Mouse (Mus musculus) lung, postnatal 0 days (tissue): ENCODE measurements at regions not wholly inside any gene's neighbourhood (a gene's known extent, or its start where the extent isn't known, plus 50 kb on each side); places are given as distances from the start of the nearest gene placed in this dataset.

Experiments
- CTCF ChIP-seq: IDR thresholded peaks from 2 replicates; pipeline ENCODE4 v1.5.1; 2016; ENCODE audit warnings: antibody characterized with exemption, mild to moderate bottlenecking
- EP300 ChIP-seq: IDR thresholded peaks from 2 replicates; pipeline ENCODE4 v1.6.1; 2016; ENCODE audit warnings: antibody characterized with exemption, mild to moderate bottlenecking, control low read depth

DNA sequence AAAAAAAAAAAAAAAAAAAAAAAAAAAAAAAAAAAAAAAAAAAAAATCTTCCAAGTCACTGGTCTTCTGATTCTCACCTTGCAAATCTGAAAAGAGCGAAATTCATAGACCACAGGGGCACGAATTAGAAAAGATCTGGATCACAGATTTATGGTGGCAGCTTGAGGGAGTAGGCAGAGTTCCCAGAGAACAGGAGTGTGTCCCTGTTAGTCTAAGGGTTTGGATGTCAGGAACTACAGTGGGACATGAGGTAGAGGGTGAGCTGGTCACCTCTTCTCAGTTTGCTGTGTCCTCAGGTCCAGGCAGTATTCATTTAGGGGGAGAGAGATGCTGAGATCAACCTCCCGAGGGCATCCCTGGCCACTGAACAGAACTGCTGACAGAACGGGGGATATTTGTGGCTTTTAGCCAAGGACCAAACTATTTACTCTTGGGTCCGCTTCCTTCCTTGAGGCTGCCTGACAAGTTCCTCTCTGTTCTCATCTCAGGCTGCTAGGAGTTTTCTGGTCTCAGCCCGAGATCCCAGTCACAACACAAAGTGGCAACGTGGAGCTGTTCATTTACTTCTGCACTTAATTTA, 277.2 kb downstream of the Cd83 start:
- TF ChIP-seq CTCF (peak; percentile 26; the same call in 1 of the 2 replicates), EP300 (peak; percentile 31; the same call in 1 of the 2 replicates)
